8 mouse cellular contexts compared by ENCODE assay signal in the genomic region with DNA sequence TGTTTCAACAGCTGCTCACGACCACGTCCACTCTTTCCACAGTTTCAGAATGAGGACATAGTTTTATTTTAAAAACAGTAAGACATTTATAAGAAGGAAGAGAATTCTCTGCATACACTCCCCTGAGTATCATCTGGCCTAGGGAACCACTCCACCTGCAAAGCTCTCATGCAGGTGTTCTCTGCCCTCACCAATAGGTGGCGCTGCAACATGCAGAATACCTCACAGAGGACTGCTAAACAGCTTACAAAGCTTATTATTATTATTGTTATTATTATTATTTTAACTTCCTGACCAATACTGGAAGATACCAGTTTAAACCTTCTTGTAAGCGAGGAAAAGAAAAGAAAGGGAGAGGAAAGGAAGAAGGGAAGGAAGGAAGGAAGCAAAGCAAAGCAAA.
DNase-seq lines count a peak whose midpoint lies in the region; ATAC-seq and TF ChIP-seq lines count a peak whose summit lies in the region.

No protein-coding gene starts in this region.

- H3K27ac ChIP-seq in neural tube, embryonic 15.5 days (replicated peaks), result no peak overlapping the region
- H3K27ac ChIP-seq in heart, postnatal 0 days (ENCODE audit: low read depth), result no peak overlapping the region

- H3K36me3 ChIP-seq in neural tube, embryonic 15.5 days, result no peaks in the 10 kb centered on the region
- H3K36me3 ChIP-seq in heart, postnatal 0 days (replicated peaks; ENCODE audit: control insufficient read depth, insufficient read depth, low read length), result 0 out of 2 replicates have a peak, but pooled peaks cover 21% of the 10 kb centered on the region

- TF ChIP-seq CTCF in heart, postnatal 0 days (IDR thresholded peaks at IDR 0.05; ENCODE audit: low read depth), result peak; percentile 88

- H3K4me2 ChIP-seq in neural tube, embryonic 15.5 days, result no peak overlapping the region
- H3K4me2 ChIP-seq in heart, postnatal 0 days (ENCODE audit: low read depth, low read length), result no peak overlapping the region

- no peaks in the 10 kb centered on the region for H3K9me3 ChIP-seq in neural tube, embryonic 15.5 days (replicated peaks)
- no peaks in the 10 kb centered on the region for H3K9me3 ChIP-seq in heart, postnatal 0 days (replicated peaks; ENCODE audit: control insufficient read depth, low read length)

- H3K4me1 ChIP-seq in neural tube, embryonic 15.5 days, result no peaks in the 10 kb centered on the region; the same call in 1 of the 2 replicates
- no peaks in the 10 kb centered on the region for H3K4me1 ChIP-seq in heart, postnatal 0 days (ENCODE audit: control insufficient read depth, insufficient read depth)

- WGBS in neural tube, embryonic 15.5 days, result 28% methylated on average over 4 of the region's 4 CpGs
- WGBS in heart, postnatal 0 days, result 27% methylated on average over 4 of the region's 4 CpGs

- peak; percentile 39 for DNase-seq in neural tube, embryonic 10.5 days (ENCODE audit: extremely low spot score, low spot score)
- peak; percentile 57 for DNase-seq in ZHBTc4 (ENCODE audit: low read depth, low spot score)
- peak; percentile 81 to 84 for DNase-seq in cerebellum, postnatal 10 days
- DNase-seq in heart, postnatal 0 days (ENCODE audit: low spot score), result peak; percentile 36
- peak; percentile 13 for DNase-seq in layer of hippocampus, adult 9-10 months (ENCODE audit: low spot score)
- peak; percentile 48 for DNase-seq in mesoderm, embryonic 11.5 days (ENCODE audit: low read depth, low spot score)
- DNase-seq in T-cell, adult 2 months (ENCODE audit: low spot score), result no peak

- no peak overlapping the region for H3K9ac ChIP-seq in neural tube, embryonic 15.5 days (replicated peaks)
- H3K9ac ChIP-seq in heart, postnatal 0 days (replicated peaks; ENCODE audit: low read depth, low read length), result no peak overlapping the region

- H3K27me3 ChIP-seq in neural tube, embryonic 15.5 days (replicated peaks), result no peaks in the 10 kb centered on the region
- H3K27me3 ChIP-seq in heart, postnatal 0 days (ENCODE audit: control insufficient read depth, insufficient read depth, low read length), result no peaks in the 10 kb centered on the region

- no peak for ATAC-seq in neural tube, embryonic 15.5 days (ENCODE audit: low FRiP score)
- ATAC-seq in heart, postnatal 0 days (ENCODE audit: insufficient read depth, low read depth), result no peak

- TF ChIP-seq EP300 in heart, postnatal 0 days (IDR thresholded peaks at IDR 0.05; ENCODE audit: low read depth), result no peak

- no peak overlapping the region for H3K4me3 ChIP-seq in neural tube, embryonic 15.5 days (replicated peaks)
- no peak overlapping the region for H3K4me3 ChIP-seq in heart, postnatal 0 days (ENCODE audit: low read depth, low read length)
